Mouse (Mus musculus): ENCODE measurements around the gene Grip2. TPM values are rescaled to one million over a fixed set of nuclear protein-coding genes. Genes with fewer than 3 reads are reported as not detected.

Grip2 gene
- total RNA-seq, 2 experiments from 2014 or later: not detected

- ATAC-seq (replicated peaks; ENCODE audit: poor library complexity): no peak
Observed at GRCm38 (mm10) chr6:91796736-91797135, 30.3 kb downstream of the Grip2 start.

DNA sequence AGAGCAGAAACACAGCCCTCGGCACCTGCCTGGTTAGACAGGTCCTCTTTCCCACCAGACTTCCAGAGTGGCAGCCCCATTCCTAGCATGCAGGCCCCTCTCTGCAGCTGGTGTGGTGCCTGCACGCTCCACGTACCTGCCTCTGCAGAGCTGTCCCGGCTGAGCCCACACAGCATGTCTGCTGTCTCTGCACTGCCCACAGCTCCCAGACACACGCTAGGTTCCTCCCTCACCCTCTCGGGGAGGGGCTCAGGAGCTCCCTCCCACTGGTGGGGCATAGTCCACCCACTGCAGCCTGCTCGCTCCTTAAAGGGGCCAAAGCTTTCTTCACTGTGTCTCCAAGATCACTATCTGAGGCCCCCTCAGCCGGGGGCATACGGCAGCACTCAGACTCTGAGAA, 31.0 kb downstream of the Grip2 start:
- no peak for ATAC-seq (replicated peaks; ENCODE audit: poor library complexity)

GRCm38 (mm10) chr6:91795640-91796039, 31.4 kb downstream of the Grip2 start:
- ATAC-seq (replicated peaks; ENCODE audit: poor library complexity): no peak

DNA sequence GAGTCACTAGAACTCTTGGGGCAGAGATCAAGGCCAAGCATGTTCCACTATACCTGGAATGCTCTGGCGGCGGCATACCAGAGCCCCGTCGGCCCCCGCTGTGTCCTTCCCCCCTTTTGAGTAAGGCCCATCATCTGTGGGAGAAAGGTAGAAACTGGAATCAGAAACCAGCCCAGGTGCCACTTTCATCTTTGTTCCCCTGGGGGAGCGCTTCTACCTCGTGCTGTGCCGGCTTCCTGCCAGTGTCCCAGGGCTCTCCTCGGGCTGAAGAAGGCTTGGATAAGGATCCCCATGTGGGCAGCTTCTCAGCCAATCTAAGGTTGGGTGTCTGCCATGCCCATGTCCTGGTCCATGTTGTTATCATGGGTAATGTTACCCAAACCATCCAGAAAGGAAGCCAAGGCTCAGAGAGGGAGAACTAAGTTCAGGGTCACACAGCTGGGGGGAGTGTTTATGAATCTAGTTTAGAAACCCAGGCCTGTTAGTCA, 38.7 kb downstream of the Grip2 start:
- ATAC-seq (replicated peaks; ENCODE audit: poor library complexity): no peak

GRCm38 (mm10) chr6:91785018-91785417, 42.0 kb downstream of the Grip2 start:
- ATAC-seq (replicated peaks; ENCODE audit: poor library complexity): no peak

GRCm38 (mm10) chr6:91779206-91779605, 47.8 kb downstream of the Grip2 start:
- ATAC-seq (replicated peaks; ENCODE audit: poor library complexity): no peak

- ATAC-seq (replicated peaks; ENCODE audit: poor library complexity): peak; percentile 94
Observed at GRCm38 (mm10) chr6:91776543-91776942, 50.5 kb downstream of the Grip2 start.

DNA sequence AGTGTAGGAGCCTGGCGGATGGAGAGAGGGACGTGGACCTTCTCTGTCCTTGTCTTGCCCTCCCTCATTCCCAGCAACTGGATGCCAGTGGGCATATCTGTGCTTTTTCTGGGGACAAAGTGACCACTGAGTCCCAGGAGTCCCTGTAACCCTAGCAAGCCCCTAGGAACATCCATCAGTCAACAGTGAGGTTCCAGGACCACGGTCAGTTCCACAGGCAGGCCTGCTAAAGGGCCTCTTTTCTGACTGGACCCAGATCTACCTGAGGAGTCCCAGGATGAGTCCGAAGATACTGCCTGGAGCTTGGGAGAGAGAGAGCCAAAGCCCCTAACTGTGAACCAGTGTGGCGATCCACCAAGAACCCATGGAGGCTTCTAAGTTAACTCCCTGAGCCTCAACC, 53.1 kb downstream of the Grip2 start:
- ATAC-seq (replicated peaks; ENCODE audit: poor library complexity): no peak

DNA sequence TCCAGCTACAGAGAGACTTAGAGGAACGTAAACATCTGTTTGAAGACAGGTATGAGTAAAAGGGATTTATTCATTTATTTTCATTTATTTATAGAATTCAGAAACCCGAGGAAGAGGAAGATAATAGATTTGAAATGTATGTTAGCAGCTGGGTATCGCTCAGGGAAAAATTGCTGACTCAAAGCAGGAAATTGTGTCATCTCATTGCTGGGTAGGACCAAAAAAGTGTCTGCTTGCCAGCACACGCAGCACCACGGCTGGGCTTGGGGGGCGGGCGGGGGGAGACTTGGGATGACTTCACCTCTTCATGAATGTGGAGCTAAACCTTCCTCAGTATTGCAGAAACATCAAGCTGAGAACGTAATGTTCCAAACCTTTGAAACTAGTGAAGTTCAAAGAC, 59.5 kb downstream of the Grip2 start:
- 0 out of 2 replicates have a peak, but pooled peaks have one; percentile 20 for ATAC-seq (replicated peaks; ENCODE audit: poor library complexity)

DNA sequence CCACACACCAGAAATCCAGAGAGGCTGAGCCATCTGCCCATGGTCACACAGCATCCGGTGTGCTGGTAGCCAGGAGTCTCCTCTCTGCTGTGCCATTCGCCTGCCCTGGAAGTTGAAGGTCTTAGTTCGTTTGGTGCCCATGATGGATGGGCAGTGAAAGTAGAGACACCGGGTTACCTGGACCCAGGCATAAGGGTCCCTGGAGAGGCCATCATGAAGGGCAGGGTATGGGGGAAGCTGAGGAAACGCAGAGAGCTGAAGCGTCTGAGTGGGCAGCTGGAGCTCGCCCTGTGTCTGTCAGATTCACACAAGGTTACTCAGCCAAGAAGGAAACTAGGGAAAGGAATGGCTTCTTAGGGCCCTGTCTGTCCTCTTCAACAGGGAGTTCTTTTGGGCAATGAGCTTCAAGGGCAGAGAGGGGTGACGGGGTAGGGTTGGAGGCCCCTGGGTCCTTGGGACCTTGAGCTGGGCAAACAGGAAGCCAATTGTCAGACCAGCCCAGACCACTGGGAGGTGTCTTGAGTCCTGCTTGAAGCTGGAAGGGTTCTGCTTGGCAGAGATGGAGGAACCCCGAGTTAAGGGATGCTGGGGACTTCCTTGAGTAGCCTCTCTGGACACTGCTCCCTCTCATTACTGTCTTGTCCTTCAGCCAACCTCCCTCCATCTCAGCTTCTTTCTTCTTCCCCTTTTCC, 64.9 kb downstream of the Grip2 start:
- ATAC-seq (replicated peaks; ENCODE audit: poor library complexity): peak; percentile 68

GRCm38 (mm10) chr6:91754845-91755244, 72.2 kb downstream of the Grip2 start:
- no peak for ATAC-seq (replicated peaks; ENCODE audit: poor library complexity)

DNA sequence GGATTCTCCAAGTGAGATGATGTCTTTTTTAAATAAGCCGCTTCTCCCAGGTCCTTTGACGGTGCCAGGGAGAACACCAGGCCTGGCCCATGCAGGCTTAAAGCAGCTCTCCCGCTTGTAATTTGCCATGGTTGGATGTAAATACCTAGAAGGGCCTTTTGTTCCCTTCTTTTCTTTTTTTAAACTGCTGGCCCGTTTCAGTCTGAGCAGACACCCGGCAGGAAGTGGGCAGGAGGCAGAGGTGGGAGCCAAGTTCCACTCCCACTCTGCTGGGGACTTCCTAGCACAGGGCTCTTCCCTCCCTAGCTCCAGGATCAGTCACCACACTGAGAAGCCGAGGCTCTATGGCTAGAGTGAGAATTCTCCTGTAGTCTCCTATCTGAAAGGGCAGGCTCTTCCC, 73.0 kb downstream of the Grip2 start:
- no peak for ATAC-seq (replicated peaks; ENCODE audit: poor library complexity)

DNA sequence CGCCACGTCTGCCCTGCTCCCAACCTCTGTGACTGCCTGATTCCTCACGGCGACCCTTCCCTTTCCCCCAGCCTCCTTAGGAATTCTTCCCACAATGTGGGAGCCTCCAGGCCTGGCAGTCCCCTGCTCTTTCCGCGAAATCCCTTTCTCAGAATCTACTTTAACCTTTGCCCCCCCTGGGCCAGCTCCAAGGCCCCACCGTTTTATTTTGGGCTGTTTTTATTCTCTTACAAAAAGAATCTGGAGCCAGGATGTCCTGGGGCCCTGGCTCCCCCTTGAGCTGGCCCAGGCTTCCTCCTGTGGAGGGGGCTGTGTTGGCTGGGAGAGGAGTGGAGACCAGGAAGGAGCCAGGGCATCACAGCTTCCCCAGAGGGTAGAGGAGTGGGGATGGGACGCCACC, 74.2 kb downstream of the Grip2 start:
- no peak for ATAC-seq (replicated peaks; ENCODE audit: poor library complexity)

DNA sequence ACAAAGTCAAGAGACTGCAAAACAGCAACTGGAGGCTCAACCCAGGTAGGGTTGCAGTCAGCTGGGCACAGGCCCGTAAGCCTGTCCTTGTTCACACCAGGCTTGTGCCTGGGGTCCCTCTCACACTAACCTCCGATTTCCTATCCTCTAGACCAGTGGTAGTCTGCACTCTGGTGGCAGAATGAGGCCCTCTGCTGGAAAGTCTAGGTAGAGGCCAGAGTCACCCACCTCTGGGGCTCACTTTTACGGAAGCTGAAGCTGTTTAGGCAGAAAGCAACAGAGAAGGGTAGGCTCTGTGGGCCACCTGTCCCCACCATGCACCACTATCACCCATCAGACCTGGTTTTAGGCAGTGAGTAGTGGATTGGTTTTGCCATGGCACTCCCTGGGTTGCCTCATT, 76.1 kb downstream of the Grip2 start:
- peak; percentile 65; the same call in 1 of the 2 replicates for ATAC-seq (replicated peaks; ENCODE audit: poor library complexity)

DNA sequence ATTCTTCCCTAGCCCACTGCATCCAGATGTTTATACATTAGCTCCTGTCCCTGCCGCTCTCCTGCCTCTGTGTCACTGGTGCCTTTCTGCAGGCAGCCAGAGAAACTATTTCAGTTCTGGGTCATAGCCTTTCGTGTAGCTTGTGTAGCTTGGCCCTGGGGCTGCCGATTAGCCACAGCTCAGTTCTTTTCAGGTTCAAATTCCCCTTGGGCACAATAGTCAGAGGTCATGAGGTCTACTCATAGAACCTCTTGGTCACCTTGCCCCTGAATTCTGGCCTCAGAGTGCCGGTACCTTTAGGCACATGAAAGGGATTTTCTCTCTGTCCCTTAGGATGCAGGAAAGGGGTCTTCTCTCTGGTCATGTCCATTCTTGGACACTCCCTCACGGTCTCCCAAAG, 80.3 kb downstream of the Grip2 start:
- no peak for ATAC-seq (replicated peaks; ENCODE audit: poor library complexity)

DNA sequence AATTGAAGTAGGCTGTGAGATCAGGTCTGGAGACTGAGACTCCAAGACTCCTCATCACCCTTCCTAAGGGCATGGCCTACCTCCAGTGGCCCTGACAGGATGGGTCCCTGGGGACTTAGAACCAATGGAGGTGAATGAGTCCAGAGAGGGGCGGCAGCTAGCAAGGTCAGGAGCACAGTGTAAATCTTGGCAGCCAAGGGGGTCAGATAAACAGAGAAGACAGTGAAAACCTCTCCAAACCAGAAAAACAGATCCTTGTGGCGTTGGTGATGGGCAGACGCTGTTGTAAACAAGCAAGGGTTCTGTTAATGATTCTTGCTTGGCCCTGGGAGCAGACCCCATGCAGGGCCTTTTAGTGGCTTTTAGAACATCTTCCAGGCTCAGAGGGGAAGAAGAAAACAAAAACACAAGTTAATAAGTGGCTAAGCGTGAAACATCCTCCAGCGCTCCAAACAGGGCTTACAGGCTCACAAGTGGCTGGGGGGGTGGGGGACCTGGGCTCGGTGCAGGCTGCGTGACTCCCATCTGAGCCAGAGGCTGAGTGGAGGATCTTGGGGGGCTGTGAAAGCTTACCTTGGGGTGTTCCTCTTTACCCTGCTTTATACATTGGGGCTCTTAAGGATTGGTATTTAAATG, 81.0 kb downstream of the Grip2 start:
- ATAC-seq (replicated peaks; ENCODE audit: poor library complexity): no peak

GRCm38 (mm10) chr6:91745246-91745645, 81.8 kb downstream of the Grip2 start:
- no peak for ATAC-seq (replicated peaks; ENCODE audit: poor library complexity)

DNA sequence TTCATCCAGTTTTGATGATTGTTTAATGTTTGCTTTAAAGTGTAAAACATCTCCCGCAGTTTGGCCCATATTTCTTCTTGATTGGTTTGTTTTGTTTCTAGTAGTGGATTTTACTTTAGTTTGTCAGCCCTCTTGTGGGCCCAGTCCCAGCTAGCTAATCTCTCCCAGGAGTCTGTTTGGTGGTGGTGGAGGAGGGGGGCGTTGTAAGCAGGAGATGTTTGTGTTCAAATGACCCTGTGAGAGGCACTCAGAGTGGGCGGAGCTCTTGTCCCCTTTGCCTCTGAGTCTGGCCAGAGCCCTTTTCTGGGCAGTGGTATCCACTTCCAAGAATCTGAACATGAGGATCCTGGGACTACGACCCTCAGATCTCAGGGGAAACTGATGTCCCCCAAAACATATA, 83.2 kb downstream of the Grip2 start:
- ATAC-seq (replicated peaks; ENCODE audit: poor library complexity): no peak

DNA sequence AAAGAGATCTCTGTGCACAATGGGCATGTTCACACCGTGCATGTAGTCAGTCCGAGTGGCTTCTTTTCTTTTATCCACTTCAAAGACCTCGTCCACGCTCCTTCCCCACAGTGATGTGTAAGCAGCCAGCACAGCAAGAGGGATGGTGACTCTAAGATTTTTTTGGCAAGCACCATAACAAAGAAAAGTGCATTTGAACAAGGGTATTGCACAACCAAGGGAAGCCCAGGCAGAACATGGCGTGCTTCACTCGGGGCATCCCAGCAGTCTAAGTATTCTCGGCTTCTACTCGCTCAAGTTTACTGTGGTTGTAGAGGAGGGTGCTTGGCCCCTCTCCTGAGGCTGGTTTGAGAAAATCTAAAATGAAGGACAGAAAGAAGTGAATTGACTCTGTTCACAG, 84.1 kb downstream of the Grip2 start:
- ATAC-seq (replicated peaks; ENCODE audit: poor library complexity): no peak

- ATAC-seq (replicated peaks; ENCODE audit: poor library complexity): no peak
Observed at GRCm38 (mm10) chr6:91742466-91742865, 84.6 kb downstream of the Grip2 start.

DNA sequence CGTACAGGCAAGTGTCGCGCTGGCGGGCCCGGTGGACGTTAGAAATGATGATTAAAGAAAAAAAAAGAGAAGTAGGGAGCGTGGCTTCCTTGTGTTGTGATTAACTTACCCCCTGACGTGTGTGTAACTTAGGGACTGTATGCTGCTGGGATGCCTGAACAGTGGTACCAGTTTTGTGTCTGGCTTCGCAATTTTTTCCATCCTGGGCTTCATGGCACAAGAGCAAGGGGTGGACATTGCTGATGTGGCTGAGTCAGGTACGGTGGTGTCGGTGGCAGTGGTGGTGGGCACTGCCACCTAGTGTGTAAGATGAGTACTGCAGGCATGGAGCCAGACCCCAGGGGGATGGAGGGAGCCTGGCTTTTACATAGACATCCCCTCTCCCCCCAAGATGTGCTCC, 86.0 kb downstream of the Grip2 start:
- peak; percentile 95 for ATAC-seq (replicated peaks; ENCODE audit: poor library complexity)

GRCm38 (mm10) chr6:91738058-91738457, 89.0 kb downstream of the Grip2 start:
- no peak for ATAC-seq (replicated peaks; ENCODE audit: poor library complexity)

DNA sequence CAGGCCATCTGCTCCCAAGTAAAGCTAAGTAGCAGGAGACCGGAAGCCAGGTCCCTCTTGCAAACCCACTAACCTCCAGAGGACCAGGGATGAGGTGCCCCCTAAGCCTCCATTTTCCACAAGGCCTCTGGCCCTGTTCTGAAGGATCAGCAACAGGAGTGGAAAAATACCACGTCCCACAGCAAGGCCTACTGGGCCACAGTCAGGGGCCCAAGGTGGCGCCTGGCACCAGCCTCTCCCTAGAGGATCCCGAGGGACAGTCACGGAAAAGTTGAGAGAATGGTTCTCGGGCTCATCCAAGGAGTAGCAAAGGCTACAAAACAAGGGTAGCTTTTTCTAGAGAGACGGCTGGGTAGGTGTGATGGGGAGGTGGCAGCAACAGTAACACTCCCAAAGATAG, 89.6 kb downstream of the Grip2 start:
- ATAC-seq (replicated peaks; ENCODE audit: poor library complexity): no peak
